Mouse (Mus musculus): ENCODE results near the gene T.
"Not testable (repeated sequence)": the region's sequence is repeated elsewhere in the genome, so short reads cannot be mapped to it uniquely, and the experiment has no call there.

The T gene

GRCm38 (mm10) chr17:8433978-8434960, at the start of gene T:
Gene T, plus strand, starts transcription at chr17:8434423.
- in situ Hi-C loops (cut with MboI; ENCODE audit: low sequenced_read_pairs), result no loop called here

- in situ Hi-C loops (cut with MboI; ENCODE audit: low sequenced_read_pairs), result no loop called here
These were observed 48.8 kb upstream of the T start for GRCm38 (mm10) chr17:8385441-8385840.

- in situ Hi-C loops (cut with MboI; ENCODE audit: low sequenced_read_pairs), result no loop called here
These were observed 45.8 kb upstream of the T start for GRCm38 (mm10) chr17:8388463-8388862.

GRCm38 (mm10) chr17:8388990-8389789, 45.0 kb upstream of the T start:
- in situ Hi-C loops (cut with MboI; ENCODE audit: low sequenced_read_pairs), result no loop called here

- in situ Hi-C loops (cut with MboI; ENCODE audit: low sequenced_read_pairs), result no loop called here
These were observed 44.5 kb upstream of the T start for GRCm38 (mm10) chr17:8389790-8390095.

GRCm38 (mm10) chr17:8390487-8390886, 43.7 kb upstream of the T start:
- in situ Hi-C loops (cut with MboI; ENCODE audit: low sequenced_read_pairs), result no loop called here

- in situ Hi-C loops (cut with MboI; ENCODE audit: low sequenced_read_pairs), result no loop called here
These were observed 37.9 kb upstream of the T start for GRCm38 (mm10) chr17:8396371-8396770.

- in situ Hi-C loops (cut with MboI; ENCODE audit: low sequenced_read_pairs), result no loop called here
These were observed 36.3 kb upstream of the T start for GRCm38 (mm10) chr17:8397946-8398345.

GRCm38 (mm10) chr17:8403932-8404331, 30.3 kb upstream of the T start:
- in situ Hi-C loops (cut with MboI; ENCODE audit: low sequenced_read_pairs), result not testable (repeated sequence)

- in situ Hi-C loops (cut with MboI; ENCODE audit: low sequenced_read_pairs), result no loop called here
These were observed 27.9 kb upstream of the T start for GRCm38 (mm10) chr17:8406285-8406684.

- in situ Hi-C loops (cut with MboI; ENCODE audit: low sequenced_read_pairs), result not testable (repeated sequence)
These were observed 26.2 kb upstream of the T start for GRCm38 (mm10) chr17:8408002-8408401.

- in situ Hi-C loops (cut with MboI; ENCODE audit: low sequenced_read_pairs), result no loop called here
These were observed 25.5 kb upstream of the T start for GRCm38 (mm10) chr17:8408589-8409295.

- in situ Hi-C loops (cut with MboI; ENCODE audit: low sequenced_read_pairs), result no loop called here
These were observed 23.9 kb upstream of the T start for GRCm38 (mm10) chr17:8410330-8410729.

GRCm38 (mm10) chr17:8413656-8414055, 20.6 kb upstream of the T start:
- in situ Hi-C loops (cut with MboI; ENCODE audit: low sequenced_read_pairs), result no loop called here

GRCm38 (mm10) chr17:8415533-8415932, 18.7 kb upstream of the T start:
- in situ Hi-C loops (cut with MboI; ENCODE audit: low sequenced_read_pairs), result no loop called here

GRCm38 (mm10) chr17:8416865-8417264, 17.4 kb upstream of the T start:
- in situ Hi-C loops (cut with MboI; ENCODE audit: low sequenced_read_pairs), result no loop called here

- in situ Hi-C loops (cut with MboI; ENCODE audit: low sequenced_read_pairs), result no loop called here
These were observed 13.5 kb upstream of the T start for GRCm38 (mm10) chr17:8420739-8421138.

- in situ Hi-C loops (cut with MboI; ENCODE audit: low sequenced_read_pairs), result no loop called here
These were observed 12.7 kb upstream of the T start for GRCm38 (mm10) chr17:8421517-8421916.

GRCm38 (mm10) chr17:8423283-8423682, 10.9 kb upstream of the T start:
- in situ Hi-C loops (cut with MboI; ENCODE audit: low sequenced_read_pairs), result no loop called here

- in situ Hi-C loops (cut with MboI; ENCODE audit: low sequenced_read_pairs), result no loop called here
These were observed 4.8 kb upstream of the T start for GRCm38 (mm10) chr17:8429436-8429835.

GRCm38 (mm10) chr17:8429896-8430295, 4.3 kb upstream of the T start:
- in situ Hi-C loops (cut with MboI; ENCODE audit: low sequenced_read_pairs), result no loop called here

Data from CH12F3 (cell line).